Mouse (Mus musculus): ENCODE measurements at regions not wholly inside any gene's neighbourhood (a gene's known extent, or its start where the extent isn't known, plus 50 kb on each side); places are given as distances from the start of the nearest gene placed in this dataset.

- no peak overlapping the region for H3K27ac ChIP-seq (ENCODE audit: low read length)
- no peak overlapping the region for H3K4me3 ChIP-seq (replicated peaks; ENCODE audit: low read length)
- H3K27me3 ChIP-seq (replicated peaks; ENCODE audit: control insufficient read depth, insufficient read depth, low read length) = no peaks in the 10 kb centered on the region
- H3K9me3 ChIP-seq (ENCODE audit: control insufficient read depth, low read length) = no peaks in the 10 kb centered on the region
- no peak for ATAC-seq
- no peaks in the 10 kb centered on the region for H3K36me3 ChIP-seq (ENCODE audit: control insufficient read depth, insufficient read depth)
- 90% methylated on average over 4 of the region's 4 CpGs for WGBS
- H3K4me1 ChIP-seq (replicated peaks; ENCODE audit: control insufficient read depth, insufficient read depth, low read length) = no peaks in the 10 kb centered on the region
- no peak overlapping the region for H3K4me2 ChIP-seq (ENCODE audit: low read length)
- no peak overlapping the region for H3K9ac ChIP-seq (replicated peaks; ENCODE audit: low read depth, low read length)
Measured at GRCm38 (mm10) chr9:115485219-115485618, 175.0 kb upstream of the Stt3b start.

GRCm38 (mm10) chr9:115487175-115487760 lies 177.0 kb upstream of the Stt3b start:
- H3K4me2 ChIP-seq (ENCODE audit: low read length) = no peak overlapping the region
- no peaks in the 10 kb centered on the region for H3K27me3 ChIP-seq (replicated peaks; ENCODE audit: control insufficient read depth, insufficient read depth, low read length)
- H3K9me3 ChIP-seq (ENCODE audit: control insufficient read depth, low read length) = no peaks in the 10 kb centered on the region
- H3K4me1 ChIP-seq (replicated peaks; ENCODE audit: control insufficient read depth, insufficient read depth, low read length) = no peaks in the 10 kb centered on the region
- H3K36me3 ChIP-seq (ENCODE audit: control insufficient read depth, insufficient read depth) = no peaks in the 10 kb centered on the region
- ATAC-seq = no peak
- H3K27ac ChIP-seq (ENCODE audit: low read length) = no peak overlapping the region
- 92% methylated on average over 5 of the region's 5 CpGs for WGBS
- no peak overlapping the region for H3K4me3 ChIP-seq (replicated peaks; ENCODE audit: low read length)
- H3K9ac ChIP-seq (replicated peaks; ENCODE audit: low read depth, low read length) = no peak overlapping the region

- H3K27ac ChIP-seq (ENCODE audit: low read length) = no peak overlapping the region
Measured at GRCm38 (mm10) chr9:115488913-115489809, 178.9 kb upstream of the Stt3b start.

GRCm38 (mm10) chr9:115492431-115493171 lies 182.4 kb upstream of the Stt3b start:
- no peak for ATAC-seq

More at GRCm38 (mm10) chr9:115488913-115489809, 178.9 kb upstream of the Stt3b start:
- WGBS = 79% methylated on average over 9 of the region's 9 CpGs
- no peaks in the 10 kb centered on the region; the same call in 1 of the 2 replicates for H3K4me1 ChIP-seq (replicated peaks; ENCODE audit: control insufficient read depth, insufficient read depth, low read length)
- H3K4me2 ChIP-seq (ENCODE audit: low read length) = no peak overlapping the region
- H3K27me3 ChIP-seq (replicated peaks; ENCODE audit: control insufficient read depth, insufficient read depth, low read length) = no peaks in the 10 kb centered on the region
- H3K4me3 ChIP-seq (replicated peaks; ENCODE audit: low read length) = no peak overlapping the region
- H3K9ac ChIP-seq (replicated peaks; ENCODE audit: low read depth, low read length) = no peak overlapping the region
- H3K9me3 ChIP-seq (ENCODE audit: control insufficient read depth, low read length) = no peaks in the 10 kb centered on the region
- no peak for ATAC-seq
- H3K36me3 ChIP-seq (ENCODE audit: control insufficient read depth, insufficient read depth) = no peaks in the 10 kb centered on the region

GRCm38 (mm10) chr9:115493765-115494164 lies 183.5 kb upstream of the Stt3b start:
- Histone ChIP-seq H3K9ac (replicated peaks; ENCODE audit: low read depth, low read length) (no peak overlapping the region), H3K4me3 (replicated peaks; ENCODE audit: low read length) (no peak overlapping the region), H3K4me2 (ENCODE audit: low read length) (no peak overlapping the region), H3K27ac (ENCODE audit: low read length) (no peak overlapping the region), H3K4me1 (replicated peaks; ENCODE audit: control insufficient read depth, insufficient read depth, low read length) (no peaks in the 10 kb centered on the region; the same call in 1 of the 2 replicates), H3K36me3 (ENCODE audit: control insufficient read depth, insufficient read depth) (no peaks in the 10 kb centered on the region), H3K27me3 (replicated peaks; ENCODE audit: control insufficient read depth, insufficient read depth, low read length) (no peaks in the 10 kb centered on the region), H3K9me3 (ENCODE audit: control insufficient read depth, low read length) (no peaks in the 10 kb centered on the region)
- peak; percentile 85 for ATAC-seq
- 90% methylated on average over 2 of the region's 2 CpGs for WGBS

More at GRCm38 (mm10) chr9:115492431-115493171, 182.4 kb upstream of the Stt3b start:
- H3K27ac ChIP-seq (ENCODE audit: low read length) = no peak overlapping the region
- no peak overlapping the region for H3K4me3 ChIP-seq (replicated peaks; ENCODE audit: low read length)
- H3K9me3 ChIP-seq (ENCODE audit: control insufficient read depth, low read length) = no peaks in the 10 kb centered on the region
- H3K9ac ChIP-seq (replicated peaks; ENCODE audit: low read depth, low read length) = no peak overlapping the region
- H3K27me3 ChIP-seq (replicated peaks; ENCODE audit: control insufficient read depth, insufficient read depth, low read length) = no peaks in the 10 kb centered on the region
- no peaks in the 10 kb centered on the region; the same call in 1 of the 2 replicates for H3K4me1 ChIP-seq (replicated peaks; ENCODE audit: control insufficient read depth, insufficient read depth, low read length)
- WGBS = 93% methylated on average over 6 of the region's 6 CpGs
- H3K4me2 ChIP-seq (ENCODE audit: low read length) = no peak overlapping the region
- no peaks in the 10 kb centered on the region for H3K36me3 ChIP-seq (ENCODE audit: control insufficient read depth, insufficient read depth)

GRCm38 (mm10) chr9:115499536-115499935 lies 189.3 kb upstream of the Stt3b start:
- Histone ChIP-seq H3K4me2 (ENCODE audit: low read length) (no peak overlapping the region), H3K36me3 (ENCODE audit: control insufficient read depth, insufficient read depth) (no peaks in the 10 kb centered on the region), H3K27ac (ENCODE audit: low read length) (no peak overlapping the region), H3K9me3 (ENCODE audit: control insufficient read depth, low read length) (no peaks in the 10 kb centered on the region), H3K9ac (replicated peaks; ENCODE audit: low read depth, low read length) (no peak overlapping the region), H3K27me3 (replicated peaks; ENCODE audit: control insufficient read depth, insufficient read depth, low read length) (no peaks in the 10 kb centered on the region), H3K4me1 (replicated peaks; ENCODE audit: control insufficient read depth, insufficient read depth, low read length) (no peaks in the 10 kb centered on the region; the same call in 1 of the 2 replicates), H3K4me3 (replicated peaks; ENCODE audit: low read length) (no peak overlapping the region)
- ATAC-seq = no peak
- WGBS = 51% methylated on average over 3 of the region's 3 CpGs

- H3K27ac ChIP-seq (ENCODE audit: low read length) = no peak overlapping the region
- no peak overlapping the region for H3K4me2 ChIP-seq (ENCODE audit: low read length)
- no peak overlapping the region for H3K4me3 ChIP-seq (replicated peaks; ENCODE audit: low read length)
- H3K9ac ChIP-seq (replicated peaks; ENCODE audit: low read depth, low read length) = no peak overlapping the region
- no peaks in the 10 kb centered on the region for H3K27me3 ChIP-seq (replicated peaks; ENCODE audit: control insufficient read depth, insufficient read depth, low read length)
- peaks cover 3% of the 10 kb centered on the region for H3K4me1 ChIP-seq (replicated peaks; ENCODE audit: control insufficient read depth, insufficient read depth, low read length)
- H3K9me3 ChIP-seq (ENCODE audit: control insufficient read depth, low read length) = no peaks in the 10 kb centered on the region
- no peak for ATAC-seq
- H3K36me3 ChIP-seq (ENCODE audit: control insufficient read depth, insufficient read depth) = no peaks in the 10 kb centered on the region
- 51% methylated on average over 2 of the region's 2 CpGs for WGBS
Measured at GRCm38 (mm10) chr9:115504789-115505188, 194.6 kb upstream of the Stt3b start.

GRCm38 (mm10) chr9:115507131-115507689 lies 197.0 kb upstream of the Stt3b start:
- Histone ChIP-seq H3K27me3 (replicated peaks; ENCODE audit: control insufficient read depth, insufficient read depth, low read length) (no peaks in the 10 kb centered on the region), H3K9me3 (ENCODE audit: control insufficient read depth, low read length) (no peaks in the 10 kb centered on the region), H3K4me3 (replicated peaks; ENCODE audit: low read length) (no peak overlapping the region), H3K4me2 (ENCODE audit: low read length) (no peak overlapping the region), H3K27ac (ENCODE audit: low read length) (no peak overlapping the region), H3K9ac (replicated peaks; ENCODE audit: low read depth, low read length) (no peak overlapping the region), H3K4me1 (replicated peaks; ENCODE audit: control insufficient read depth, insufficient read depth, low read length) (peaks cover 3% of the 10 kb centered on the region), H3K36me3 (ENCODE audit: control insufficient read depth, insufficient read depth) (no peaks in the 10 kb centered on the region)
- WGBS = 13% methylated on average over 7 of the region's 7 CpGs
- ATAC-seq = peak; percentile 74
